Mouse (Mus musculus) myocyte (in vitro differentiated cells): ENCODE results near the gene S100a14. TPM values are rescaled to one million over a fixed set of nuclear protein-coding genes. Genes with fewer than 3 reads are reported as not detected.
A peak's percentile ranks its signal among the peaks of the same experiment; 100 is the strongest.

Source experiments
- H3K27me3 ChIP-seq: one replicate; pipeline ENCODE4 v1.6.1; 2011; ENCODE audit not compliant: control insufficient read depth, insufficient read depth, insufficient read length
- H3K36me3 ChIP-seq: one replicate; pipeline ENCODE4 v1.6.1; 2011; ENCODE audit not compliant: control insufficient read depth, insufficient read depth
- H3K4me2 ChIP-seq: one replicate; pipeline ENCODE4 v1.6.1; 2011; ENCODE audit warnings: low read depth, control low read depth
- H3K4me3 ChIP-seq: one replicate; pipeline ENCODE4 v1.5.1; 2011; ENCODE audit warnings: mild to moderate bottlenecking, control low read depth, moderate library complexity
- H3K79me2 ChIP-seq: one replicate; pipeline ENCODE4 v1.6.1; 2011; ENCODE audit not compliant: control insufficient read depth, insufficient read depth
- H3ac ChIP-seq: one replicate; pipeline ENCODE4 v1.6.1; 2011; ENCODE audit not compliant: control insufficient read depth, insufficient read length
- CEBPB ChIP-seq: IDR thresholded peaks from 2 replicates; pipeline ENCODE4 v1.6.1; 2011; ENCODE audit warnings: mild to moderate bottlenecking, moderate library complexity; ENCODE audit not compliant: poor library complexity, insufficient read depth, severe bottlenecking
- E2F4 ChIP-seq: IDR thresholded peaks from one replicate; pipeline ENCODE4 v1.6.1; 2011; ENCODE audit warnings: mild to moderate bottlenecking, control low read depth, moderate library complexity; ENCODE audit not compliant: insufficient read depth
- MAX ChIP-seq: IDR thresholded peaks from one replicate; pipeline ENCODE4 v1.6.1; 2011; ENCODE audit warnings: low read depth, mild to moderate bottlenecking, control low read depth
- MYOD1 ChIP-seq, 3 experiments: IDR thresholded peaks; one replicate each; pipeline ENCODE4 v1.6.1; 2011; ENCODE audit warnings: control low read depth in 2 of 3, low read depth in 2 of 3, mild to moderate bottlenecking in 2 of 3, moderate library complexity in 1 of 3; ENCODE audit not compliant: insufficient read length in 2 of 3, control insufficient read depth in 1 of 3
- MYOG ChIP-seq, 3 experiments: IDR thresholded peaks; one replicate each; pipeline ENCODE4 v1.6.1; 2011; ENCODE audit warnings: control low read depth in 2 of 3, low read depth in 2 of 3, mild to moderate bottlenecking in 2 of 3; ENCODE audit not compliant: insufficient read length in 2 of 3, control insufficient read depth in 1 of 3, insufficient read depth in 1 of 3
- POLR2A ChIP-seq: IDR thresholded peaks from one replicate; pipeline ENCODE4 v1.6.1; 2011; ENCODE audit warnings: low read depth, mild to moderate bottlenecking, control low read depth, moderate library complexity; ENCODE audit not compliant: insufficient read length
- POLR2AphosphoS2 ChIP-seq: IDR thresholded peaks from one replicate; pipeline ENCODE4 v1.6.1; 2011; ENCODE audit warnings: low read depth, control low read depth; ENCODE audit not compliant: insufficient read length
- REST ChIP-seq: IDR thresholded peaks from one replicate; pipeline ENCODE4 v1.6.1; 2011; ENCODE audit warnings: mild to moderate bottlenecking, control low read depth, moderate library complexity; ENCODE audit not compliant: insufficient read depth, insufficient read length
- SRF ChIP-seq: IDR thresholded peaks from one replicate; pipeline ENCODE4 v1.6.1; 2011; ENCODE audit warnings: low read depth; ENCODE audit not compliant: control insufficient read depth, insufficient read length
- TCF12 ChIP-seq: IDR thresholded peaks from one replicate; pipeline ENCODE4 v1.6.1; 2011; ENCODE audit warnings: mild to moderate bottlenecking, control low read depth; ENCODE audit not compliant: poor library complexity, insufficient read depth, severe bottlenecking
- TCF3 ChIP-seq: IDR thresholded peaks from one replicate; pipeline ENCODE4 v1.6.1; 2011; ENCODE audit warnings: low read depth, control low read depth; ENCODE audit not compliant: insufficient read length
- USF1 ChIP-seq: IDR thresholded peaks from one replicate; pipeline ENCODE4 v1.6.1; 2011; ENCODE audit warnings: low read depth, mild to moderate bottlenecking, control low read depth, moderate library complexity
- polyA plus RNA-seq: library from polyadenylated mRNA; unstranded; fragments of >200 nt; fragmentation: generic; extraction: Trizol; gene quantifications from one replicate; pipeline ENCODE4 v1.2.1, GENCODE M21; 2012; ENCODE audit warnings: missing spikeins

Gene S100a14
- polyA plus RNA-seq, 1 experiment = 2.9 TPM

- H3K79me2 ChIP-seq = peaks cover 11% of the 10 kb centered on the region
- no peak for TF ChIP-seq MAX
- TF ChIP-seq POLR2A = no peak
- TF ChIP-seq POLR2AphosphoS2 = no peak
- TF ChIP-seq CEBPB = no peak
- no peak for TF ChIP-seq USF1
- TF ChIP-seq TCF3 = no peak
- TF ChIP-seq SRF = no peak
- TF ChIP-seq REST = no peak
- no peak for TF ChIP-seq MYOD1 (IDR thresholded peaks at IDR 0.05; ENCODE audit: control insufficient read depth in 1 of 3, insufficient read length in 2 of 3, low read depth in 2 of 3)
- TF ChIP-seq TCF12 = no peak
- TF ChIP-seq MYOG (IDR thresholded peaks at IDR 0.05; ENCODE audit: control insufficient read depth in 1 of 3, insufficient read depth in 1 of 3, insufficient read length in 2 of 3, low read depth in 2 of 3) = no peak
- no peak for TF ChIP-seq E2F4
- no peak overlapping the region for H3K4me3 ChIP-seq
- H3K27me3 ChIP-seq = no peaks in the 10 kb centered on the region
- H3K36me3 ChIP-seq = peaks cover 29% of the 10 kb centered on the region
- H3K4me2 ChIP-seq = no peak overlapping the region
- H3ac ChIP-seq = no peak overlapping the region
Observed at GRCm38 (mm10) chr3:90493831-90494540, 32.7 kb upstream of the S100a14 start.

GRCm38 (mm10) chr3:90495850-90496525, 30.7 kb upstream of the S100a14 start:
- Histone ChIP-seq H3K36me3 (peaks cover 37% of the 10 kb centered on the region), H3ac (no peak overlapping the region), H3K79me2 (no peaks in the 10 kb centered on the region), H3K4me3 (no peak overlapping the region), H3K4me2 (no peak overlapping the region), H3K27me3 (no peaks in the 10 kb centered on the region)
- TF ChIP-seq POLR2A = peak; percentile 17
- peak; percentile 70 for TF ChIP-seq POLR2AphosphoS2
- TF ChIP-seq REST = no peak

GRCm38 (mm10) chr3:90497597-90497996, 29.1 kb upstream of the S100a14 start:
- H3K4me3 ChIP-seq = no peak overlapping the region
- no peak for TF ChIP-seq POLR2A
- TF ChIP-seq E2F4 = no peak
- no peak for TF ChIP-seq USF1
- no peak for TF ChIP-seq TCF3
- TF ChIP-seq SRF = no peak
- TF ChIP-seq MAX = no peak
- no peak for TF ChIP-seq POLR2AphosphoS2
- no peak for TF ChIP-seq MYOD1 (IDR thresholded peaks at IDR 0.05; ENCODE audit: control insufficient read depth in 1 of 3, insufficient read length in 2 of 3, low read depth in 2 of 3)
- TF ChIP-seq REST = no peak
- TF ChIP-seq CEBPB = no peak
- no peak for TF ChIP-seq MYOG (IDR thresholded peaks at IDR 0.05; ENCODE audit: control insufficient read depth in 1 of 3, insufficient read depth in 1 of 3, insufficient read length in 2 of 3, low read depth in 2 of 3)
- no peak for TF ChIP-seq TCF12
- no peaks in the 10 kb centered on the region for H3K79me2 ChIP-seq
- no peak overlapping the region for H3ac ChIP-seq
- H3K27me3 ChIP-seq = no peaks in the 10 kb centered on the region
- peaks cover 53% of the 10 kb centered on the region for H3K36me3 ChIP-seq
- no peak overlapping the region for H3K4me2 ChIP-seq

GRCm38 (mm10) chr3:90503444-90503843, 23.2 kb upstream of the S100a14 start:
- H3K4me3 ChIP-seq = no peak overlapping the region
- H3K27me3 ChIP-seq = no peaks in the 10 kb centered on the region
- TF ChIP-seq MYOD1 (IDR thresholded peaks at IDR 0.05; ENCODE audit: control insufficient read depth in 1 of 3, insufficient read length in 2 of 3, low read depth in 2 of 3) = no peak
- peaks cover 55% of the 10 kb centered on the region for H3K79me2 ChIP-seq
- no peak overlapping the region for H3K4me2 ChIP-seq
- no peak overlapping the region for H3ac ChIP-seq
- peaks cover 84% of the 10 kb centered on the region for H3K36me3 ChIP-seq

GRCm38 (mm10) chr3:90505216-90505615, 21.4 kb upstream of the S100a14 start:
- TF ChIP-seq MYOG (IDR thresholded peaks at IDR 0.05; ENCODE audit: control insufficient read depth in 1 of 3, insufficient read depth in 1 of 3, insufficient read length in 2 of 3, low read depth in 2 of 3) = no peak
- TF ChIP-seq POLR2A = no peak
- no peak for TF ChIP-seq MYOD1 (IDR thresholded peaks at IDR 0.05; ENCODE audit: control insufficient read depth in 1 of 3, insufficient read length in 2 of 3, low read depth in 2 of 3)
- no peak for TF ChIP-seq E2F4
- no peak for TF ChIP-seq REST
- no peak for TF ChIP-seq POLR2AphosphoS2
- TF ChIP-seq CEBPB = no peak
- TF ChIP-seq USF1 = no peak
- Histone ChIP-seq H3K79me2 (peaks cover 61% of the 10 kb centered on the region), H3ac (no peak overlapping the region), H3K36me3 (peaks cover 72% of the 10 kb centered on the region), H3K4me3 (no peak overlapping the region), H3K27me3 (no peaks in the 10 kb centered on the region), H3K4me2 (no peak overlapping the region)
